In genomic region chr14:76614682-76615081, GRCm38 (mm10) we compare ENCODE assay signal across 22 mouse cellular contexts.
"Had no signal": no experiment of that assay in that cellular context is flagged by ENCODE, and none has a peak within 500 bp of the region (broad histone marks: within the 10 kb centered on the region; RNA-seq: fewer than 3 reads in every experiment).

No protein-coding gene starts in this region.

- DNase-seq: kidney, adult 18-20 months; kidney, adult 9 months; kidney, postnatal 14 days; kidney, postnatal 4 days; left cerebral cortex, postnatal 4 days; liver, embryonic 13.5 days; lung, postnatal 14 days; lung, postnatal 4 days; midbrain, embryonic 14.5 days; right cerebral cortex, adult 18-20 months; right cerebral cortex, postnatal 14 days; spleen, adult 18-20 months; thymus, adult 2 months; thymus, postnatal 14 days; thymus, postnatal 4 days had no signal

- H3K9me3 ChIP-seq: limb, embryonic 13.5 days; liver, embryonic 13.5 days; lung, embryonic 15.5 days; neural tube, embryonic 12.5 days; neural tube, embryonic 15.5 days had no signal

- H3K27ac ChIP-seq: limb, embryonic 13.5 days; liver, embryonic 13.5 days; lung, embryonic 15.5 days; neural tube, embryonic 12.5 days; neural tube, embryonic 15.5 days had no signal

- H3K4me3 ChIP-seq: limb, embryonic 13.5 days; liver, embryonic 13.5 days; lung, embryonic 15.5 days; neural tube, embryonic 12.5 days; neural tube, embryonic 15.5 days had no signal

- H3K27me3 ChIP-seq: limb, embryonic 13.5 days; liver, embryonic 13.5 days; lung, embryonic 15.5 days; neural tube, embryonic 12.5 days; neural tube, embryonic 15.5 days had no signal

- ATAC-seq: inflammation-experienced regulatory T-cells, adult 6 months; intestine, embryonic 16.5 days had no signal

- H3K36me3 ChIP-seq: limb, embryonic 13.5 days; liver, embryonic 13.5 days; lung, embryonic 15.5 days; neural tube, embryonic 12.5 days; neural tube, embryonic 15.5 days had no signal

- H3K9ac ChIP-seq: limb, embryonic 13.5 days; liver, embryonic 13.5 days; lung, embryonic 15.5 days; neural tube, embryonic 12.5 days; neural tube, embryonic 15.5 days had no signal

- H3K4me2 ChIP-seq: limb, embryonic 13.5 days; liver, embryonic 13.5 days; midbrain, embryonic 11.5 days; neural tube, embryonic 12.5 days; neural tube, embryonic 15.5 days had no signal
